Mouse (Mus musculus): ENCODE data around the gene Rbm47.

DNA sequence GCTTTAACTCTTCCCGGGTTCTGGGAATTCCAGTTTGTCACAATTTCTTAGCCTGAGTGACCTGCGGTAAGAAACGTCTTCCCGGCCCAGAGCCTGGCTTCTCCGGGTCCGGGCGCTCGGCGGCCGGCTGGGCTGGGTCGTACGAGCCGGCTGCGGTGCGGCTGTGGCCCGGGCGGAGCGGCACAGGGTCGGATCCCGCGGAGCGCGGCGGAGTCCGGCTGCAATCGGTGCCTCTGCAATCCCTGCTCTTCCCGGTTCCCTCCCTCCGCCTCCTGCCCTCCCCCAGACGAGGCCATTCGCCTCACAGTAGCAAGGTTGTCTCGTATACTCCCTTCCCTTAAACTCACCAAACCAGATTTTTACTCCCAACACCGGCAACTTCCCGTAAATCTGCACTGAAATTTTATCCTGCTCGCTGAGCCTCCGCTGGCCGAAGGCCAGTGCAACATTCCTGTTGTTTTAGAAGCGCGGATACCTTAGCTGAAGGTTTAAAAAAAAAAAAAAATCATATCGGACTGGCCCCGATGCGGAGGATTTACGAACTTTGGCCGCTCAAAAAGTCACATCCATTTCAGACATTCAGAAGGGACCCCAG, 22.1 kb downstream of the Rbm47 start:
- TF ChIP-seq CTCF (IDR thresholded peaks at IDR 0.05; ENCODE audit: low read depth) = no peak
- no peak for TF ChIP-seq EP300 (optimal IDR thresholded peaks at IDR 0.05)

Data from stomach, postnatal 0 days (tissue).